Mouse (Mus musculus) ES-E14 (cell line): ENCODE results near the gene Gclm. TPM values are rescaled to one million over a fixed set of nuclear protein-coding genes. Genes with fewer than 3 reads are reported as not detected.

Source experiments
- DNase-seq: peaks from one replicate; pipeline ENCODE4 v3.0.0-alpha.2; 2013; ENCODE audit warnings: low read depth, low spot score
- H3K27ac ChIP-seq: 2 replicates; pipeline ENCODE4 v1.5.1; 2012; ENCODE audit warnings: low read depth, mild to moderate bottlenecking, low read length, moderate library complexity, mixed read lengths; ENCODE audit not compliant: poor library complexity, insufficient read depth, severe bottlenecking
- H3K36me3 ChIP-seq: 2 replicates; pipeline ENCODE4 v1.6.1; 2012; ENCODE audit warnings: mild to moderate bottlenecking, low read length, moderate library complexity, mixed read lengths; ENCODE audit not compliant: control insufficient read depth, poor library complexity, insufficient read depth, severe bottlenecking
- H3K4me1 ChIP-seq, 2 experiments: fragments of 150-350 bp in 1 of 2; sonication (generic) in 1 of 2; 2 replicates each; pipeline ENCODE4 v1.6.1; 2012; ENCODE audit warnings: low read length in 2 of 2, mild to moderate bottlenecking in 1 of 2, mixed read lengths in 1 of 2; ENCODE audit not compliant: control insufficient read depth in 2 of 2, insufficient read depth in 2 of 2, poor library complexity in 1 of 2
- H3K4me3 ChIP-seq, 2 experiments: fragments of 150-350 bp in 1 of 2; sonication (generic) in 1 of 2; 2 replicates each; pipeline ENCODE4 v1.5.1; 2012; ENCODE audit warnings: low read length in 2 of 2, low read depth in 1 of 2, mild to moderate bottlenecking in 1 of 2, mixed read lengths in 1 of 2; ENCODE audit not compliant: insufficient read depth in 1 of 2, poor library complexity in 1 of 2, severe bottlenecking in 1 of 2
- H3K9ac ChIP-seq: 2 replicates; pipeline ENCODE4 v1.6.1; 2012; ENCODE audit warnings: low read depth, mild to moderate bottlenecking, low read length, mixed read lengths; ENCODE audit not compliant: poor library complexity, insufficient read depth, severe bottlenecking
- H3K9me3 ChIP-seq: fragments of 150-350 bp; sonication (generic); 2 replicates; pipeline ENCODE4 v1.6.1; 2012; ENCODE audit warnings: low read depth, mild to moderate bottlenecking, low read length; ENCODE audit not compliant: control insufficient read depth, insufficient read depth
- CHD2 ChIP-seq: IDR thresholded peaks from 2 replicates; pipeline ENCODE4 v1.6.1; 2014; ENCODE audit warnings: mild to moderate bottlenecking, low read depth, low read length, inconsistent platforms
- HCFC1 ChIP-seq: IDR thresholded peaks from 2 replicates; pipeline ENCODE4 v1.6.1; 2012; ENCODE audit warnings: low read length, inconsistent platforms, borderline replicate concordance; ENCODE audit not compliant: insufficient read depth
- MAFK ChIP-seq: IDR thresholded peaks from 2 replicates; pipeline ENCODE4 v1.6.1; 2014; ENCODE audit warnings: mild to moderate bottlenecking, low read depth, low read length, inconsistent platforms; ENCODE audit not compliant: insufficient read depth
- ZC3H11A ChIP-seq: IDR thresholded peaks from 2 replicates; pipeline ENCODE4 v1.6.1; 2012; ENCODE audit warnings: low read depth, mild to moderate bottlenecking, inconsistent platforms, low read length, borderline replicate concordance
- ZNF384 ChIP-seq: IDR thresholded peaks from 2 replicates; pipeline ENCODE4 v1.6.1; 2012; ENCODE audit warnings: low read depth, low read length, inconsistent platforms
- in situ Hi-C, 2 experiments: fragments of 600-800 bp; cut with MboI; formaldehyde crosslinking; loops; one replicate each; pipeline ENCODE4 v1.15.1; 2025; ENCODE audit warnings: low sequenced_read_pairs in 2 of 2, inconsistent platforms in 1 of 2; ENCODE audit not compliant: unreplicated experiment in 2 of 2
- total RNA-seq: library from RNA; depleted of rRNA; stranded (reverse); fragments of 300-350 nt; gene quantifications from 2 replicates; pipeline ENCODE4 v1.2.3, GENCODE M21; 2012; rRNA removed

Gene Gclm
- total RNA-seq = 44.9 and 62.8 TPM in 2 replicates

- Histone ChIP-seq H3K4me3 (peak within 1 kb of the TSS; percentile 83 to 87), H3K4me1 (peaks cover 13% of the 10 kb centered on the region in 2 experiments; a peak in 3 of 4 replicates), H3K27ac (peak within 1 kb of the TSS; percentile 77), H3K36me3 (no peaks in the 10 kb centered on the region), H3K9me3 (no peaks in the 10 kb centered on the region), H3K9ac (peak within 1 kb of the TSS; percentile 90)
- TF ChIP-seq MAFK (peak; percentile 97), CHD2 (peak; percentile 75), ZNF384 (no peak)
- DNase-seq = peak; percentile 66
- in situ Hi-C loops = no loop called here
Observed at GRCm38 (mm10) chr3:122245215-122245877, at the start of gene Gclm. TSS of gene Gclm (plus strand) at chr3:122245557.

- Histone ChIP-seq H3K27ac (no peak overlapping the region), H3K9ac (no peak overlapping the region), H3K36me3 (no peaks in the 10 kb centered on the region), H3K4me1 (peaks cover under 1 to 2% of the 10 kb centered on the region in 2 experiments; a peak in 3 of 4 replicates), H3K4me3 (no peak overlapping the region), H3K9me3 (no peaks in the 10 kb centered on the region)
- in situ Hi-C loops = no loop called here
- no peak for DNase-seq
- TF ChIP-seq CHD2 (no peak), HCFC1 (no peak), MAFK (no peak), ZNF384 (no peak)
Observed at GRCm38 (mm10) chr3:122196621-122197298, 48.6 kb upstream of the Gclm start.

- in situ Hi-C loops = no loop called here
- Histone ChIP-seq H3K27ac (no peak overlapping the region), H3K36me3 (no peaks in the 10 kb centered on the region), H3K9ac (no peak overlapping the region), H3K4me1 (peaks cover 4 to 6% of the 10 kb centered on the region in 2 experiments; a peak in 3 of 4 replicates), H3K4me3 (no peak overlapping the region), H3K9me3 (no peaks in the 10 kb centered on the region)
- no peak for DNase-seq
- TF ChIP-seq ZC3H11A = no peak
- no peak for TF ChIP-seq MAFK
- no peak for TF ChIP-seq HCFC1
- no peak for TF ChIP-seq CHD2
- no peak for TF ChIP-seq ZNF384
Observed at GRCm38 (mm10) chr3:122198532-122198931, 46.8 kb upstream of the Gclm start.

DNA sequence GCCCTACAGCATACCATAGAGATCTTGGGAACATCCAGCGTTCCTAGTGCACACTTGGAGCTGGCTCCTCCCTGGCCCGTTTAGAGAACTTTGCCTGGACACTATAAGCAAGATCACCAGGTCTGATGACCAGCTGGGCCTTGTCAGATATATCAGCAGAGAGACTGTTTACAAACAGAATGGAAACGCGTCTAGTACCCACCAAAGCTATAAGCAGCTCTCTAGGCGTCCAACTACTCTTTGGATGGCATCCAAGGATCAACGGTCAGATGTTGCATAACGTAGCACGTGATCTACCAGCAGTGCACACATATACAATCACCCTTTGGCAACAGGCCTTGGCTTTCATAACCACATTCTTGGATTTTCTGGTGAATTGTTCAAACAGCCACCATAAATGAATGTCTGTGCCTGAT, 46.4 kb upstream of the Gclm start:
- H3K36me3 ChIP-seq = no peaks in the 10 kb centered on the region
- no peak overlapping the region for H3K9ac ChIP-seq
- TF ChIP-seq HCFC1 (no peak), MAFK (no peak), ZNF384 (no peak), CHD2 (no peak), ZC3H11A (no peak)
- H3K27ac ChIP-seq = no peak overlapping the region
- no peak for DNase-seq
- in situ Hi-C loops = no loop called here
- no peaks in the 10 kb centered on the region for H3K9me3 ChIP-seq
- no peak overlapping the region for H3K4me3 ChIP-seq
- H3K4me1 ChIP-seq = peaks cover 4 to 6% of the 10 kb centered on the region in 2 experiments; a peak in 3 of 4 replicates
